Mouse (Mus musculus) embryonic facial prominence, embryonic 13.5 days (tissue): Measurements from ENCODE around the gene D930020B18Rik. TPM values are rescaled to one million over a fixed set of nuclear protein-coding genes. Genes with fewer than 3 reads are reported as not detected.

Source experiments
- ATAC-seq: fragments of 200-750 bp; cut with Nextera tagmentation; 2 replicates; pipeline ENCODE4 v1.8.0; 2017; ENCODE audit warnings: low read depth; ENCODE audit not compliant: insufficient number of reproducible peaks, insufficient read depth, low FRiP score, low TSS enrichment
- H3K27ac ChIP-seq: fragments of 300-500 bp; sonication (generic); 2 replicates; pipeline ENCODE4 v1.5.1; 2015; ENCODE audit warnings: moderate library complexity, mild to moderate bottlenecking, inconsistent platforms
- H3K27me3 ChIP-seq: fragments of 300-500 bp; sonication (generic); 2 replicates; pipeline ENCODE4 v1.6.1; 2015; ENCODE audit warnings: mild to moderate bottlenecking, inconsistent platforms
- H3K36me3 ChIP-seq: fragments of 300-500 bp; sonication (generic); 2 replicates; pipeline ENCODE4 v1.6.1; 2015; ENCODE audit warnings: mild to moderate bottlenecking, inconsistent platforms
- H3K4me1 ChIP-seq: fragments of 300-500 bp; sonication (generic); 2 replicates; pipeline ENCODE4 v1.6.1; 2015; ENCODE audit warnings: inconsistent platforms
- H3K4me2 ChIP-seq: fragments of 300-500 bp; sonication (generic); 2 replicates; pipeline ENCODE4 v1.6.1; 2015; ENCODE audit warnings: moderate library complexity, mild to moderate bottlenecking, inconsistent platforms
- H3K4me3 ChIP-seq: fragments of 300-500 bp; sonication (generic); 2 replicates; pipeline ENCODE4 v1.5.1; 2015; ENCODE audit warnings: mild to moderate bottlenecking, inconsistent platforms
- H3K9ac ChIP-seq: fragments of 300-500 bp; sonication (generic); 2 replicates; pipeline ENCODE4 v1.6.1; 2015; ENCODE audit warnings: mild to moderate bottlenecking, inconsistent platforms
- H3K9me3 ChIP-seq: fragments of 300-500 bp; sonication (generic); 2 replicates; pipeline ENCODE4 v1.6.1; 2016; ENCODE audit warnings: inconsistent platforms
- WGBS: fragments of 180-500 bp; shearing (Covaris S2); methylation state at CpG from one replicate; pipeline ENCODE4 v1.1.7; 2015; ENCODE audit warnings: mixed read lengths; 5-methylcytosine and 5-hydroxymethylcytosine counted together
- polyA plus RNA-seq: library from polyadenylated mRNA; unstranded; fragments of >200 nt; fragmentation: Nextera tagmentation; extraction: Ambion mirVana; gene quantifications from 2 replicates; pipeline ENCODE4 v1.2.1, GENCODE M21; 2015

D930020B18Rik gene
- 0.76 and 2.4 TPM in 2 replicates for polyA plus RNA-seq

DNA sequence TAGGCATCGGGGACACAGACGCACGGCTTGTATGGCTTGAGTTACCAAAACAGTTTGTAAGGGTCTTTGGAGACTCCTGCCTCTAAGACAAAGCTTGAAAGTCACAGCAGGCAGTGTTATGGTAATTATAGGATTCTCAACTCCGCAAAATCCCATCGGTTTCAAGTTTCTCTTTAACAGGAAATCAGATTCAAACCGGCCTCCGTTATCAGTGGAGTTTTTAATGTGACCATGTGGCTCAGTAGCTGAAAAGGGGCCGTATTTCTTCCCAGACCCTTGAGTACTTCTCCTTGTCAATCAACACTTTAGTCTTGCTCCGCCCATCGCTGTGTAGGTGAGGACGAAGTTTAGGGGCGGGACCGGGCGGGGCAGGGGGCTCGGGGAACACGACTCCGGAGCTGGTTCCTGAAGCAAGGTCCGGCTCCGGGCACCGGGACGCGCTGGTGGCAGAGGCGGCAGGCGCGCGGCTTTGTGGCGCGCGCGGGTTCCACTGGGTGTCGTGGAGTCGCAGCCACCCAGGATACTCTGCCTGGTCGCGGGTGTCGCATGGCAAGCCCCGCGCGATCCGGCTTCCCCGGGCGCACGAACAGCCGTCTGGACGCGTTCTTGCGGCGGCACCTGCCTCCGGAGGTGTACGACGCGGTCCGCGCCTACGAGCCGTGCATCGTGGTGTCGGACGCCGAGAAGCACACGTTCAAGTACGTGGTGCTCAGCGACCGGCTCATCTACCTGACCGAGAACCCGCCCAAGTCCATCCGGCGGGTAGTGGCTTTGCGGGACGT is at the start of gene D930020B18Rik:
Gene D930020B18Rik (plus strand): TSS at position 317 of the 782 bp plus-strand sequence.
- H3K9ac ChIP-seq: peak within 1 kb of the TSS; percentile 72
- WGBS: under 1% methylated on average over 69 of the region's 69 CpGs
- no peak; the same call in 1 of the 2 replicates for ATAC-seq

DNA sequence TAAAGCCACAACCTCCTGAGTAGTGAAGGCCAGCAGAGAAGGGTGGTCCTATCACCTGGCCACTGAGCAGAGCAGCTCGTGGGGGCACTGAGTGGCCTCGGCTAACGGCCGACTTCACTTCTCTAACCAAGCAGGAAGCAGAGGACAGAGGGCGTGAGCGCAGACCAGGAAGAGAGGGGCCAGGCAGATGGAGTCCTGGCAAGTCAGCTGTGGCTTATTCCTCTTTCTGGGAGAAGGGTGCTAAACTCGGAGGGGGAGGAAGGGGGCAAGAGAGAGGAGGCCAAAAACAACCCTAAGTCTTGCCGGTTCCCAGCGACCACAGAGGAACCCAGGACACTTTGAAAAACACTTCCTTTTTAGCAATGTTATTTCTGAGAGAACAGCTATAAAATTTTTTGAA is 44.8 kb upstream of the D930020B18Rik start:
- no peak for ATAC-seq
- Histone ChIP-seq H3K27me3 (no peaks in the 10 kb centered on the region), H3K4me1 (no peaks in the 10 kb centered on the region), H3K9me3 (0 out of 2 replicates have a peak, but pooled peaks cover 2% of the 10 kb centered on the region), H3K4me3 (no peak overlapping the region), H3K4me2 (no peak overlapping the region), H3K27ac (no peak overlapping the region), H3K9ac (no peak overlapping the region), H3K36me3 (peaks cover 95% of the 10 kb centered on the region)
- WGBS: 90% methylated on average over 9 of the region's 9 CpGs

More for the DNA sequence above, at the start of gene D930020B18Rik:
- Histone ChIP-seq H3K4me1 (peaks cover 18% of the 10 kb centered on the region), H3K4me2 (peak within 1 kb of the TSS; percentile 98), H3K27me3 (peaks cover 32% of the 10 kb centered on the region), H3K27ac (peak within 1 kb of the TSS; percentile 7; the same call in 1 of the 2 replicates), H3K36me3 (no peaks in the 10 kb centered on the region), H3K9me3 (no peaks in the 10 kb centered on the region), H3K4me3 (peak within 1 kb of the TSS; percentile 59)

DNA sequence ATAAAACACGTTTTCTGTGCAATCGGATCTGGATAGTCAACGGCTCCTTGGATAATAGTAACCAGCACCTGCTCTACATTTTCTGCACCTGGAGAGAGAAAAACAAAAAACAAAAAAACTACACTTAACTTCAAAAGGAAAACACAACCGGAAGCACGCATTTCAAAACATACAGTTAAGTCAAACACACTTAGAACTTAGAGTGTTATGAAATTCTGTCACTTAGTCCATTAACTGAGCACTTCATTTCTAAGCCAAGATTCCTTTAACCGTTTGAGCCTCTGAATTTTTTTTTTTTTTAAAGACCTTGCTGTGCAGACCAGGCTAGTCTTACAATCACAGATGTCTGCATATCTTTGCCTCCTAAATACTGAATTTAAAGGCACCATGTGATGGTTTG is 40.1 kb upstream of the D930020B18Rik start:
- Histone ChIP-seq H3K27ac (no peak overlapping the region), H3K27me3 (no peaks in the 10 kb centered on the region), H3K4me3 (no peak overlapping the region), H3K4me1 (no peaks in the 10 kb centered on the region), H3K9ac (no peak overlapping the region), H3K36me3 (peaks cover 100% of the 10 kb centered on the region), H3K9me3 (no peaks in the 10 kb centered on the region), H3K4me2 (no peak overlapping the region)
- ATAC-seq: no peak
- WGBS: 78% methylated on average over 6 of the region's 6 CpGs

DNA sequence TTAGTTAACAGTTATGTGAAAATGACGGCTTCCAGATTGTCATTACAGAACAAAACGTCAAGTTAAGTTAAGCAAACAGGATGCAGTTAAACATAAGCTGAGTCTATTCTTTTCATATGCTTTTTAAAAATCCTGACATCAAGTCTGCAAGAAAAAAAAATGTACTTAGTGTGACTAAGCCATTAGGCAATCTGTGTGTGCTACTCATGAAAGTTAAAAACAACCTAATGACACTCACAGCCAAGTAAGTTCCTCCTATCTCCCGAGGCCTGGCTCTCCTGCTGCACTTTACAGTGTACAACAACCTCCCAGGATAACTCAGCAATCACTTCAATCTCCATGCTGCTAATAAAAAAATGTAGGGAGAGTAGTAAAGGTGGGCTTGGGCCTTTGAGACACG is 37.8 kb upstream of the D930020B18Rik start:
- Histone ChIP-seq H3K4me2 (no peak overlapping the region), H3K27ac (no peak overlapping the region), H3K27me3 (no peaks in the 10 kb centered on the region), H3K4me3 (no peak overlapping the region), H3K9me3 (no peaks in the 10 kb centered on the region), H3K4me1 (no peaks in the 10 kb centered on the region), H3K9ac (no peak overlapping the region), H3K36me3 (peaks cover 100% of the 10 kb centered on the region)
- ATAC-seq: no peak
- WGBS: 91% methylated on average over 4 of the region's 4 CpGs

DNA sequence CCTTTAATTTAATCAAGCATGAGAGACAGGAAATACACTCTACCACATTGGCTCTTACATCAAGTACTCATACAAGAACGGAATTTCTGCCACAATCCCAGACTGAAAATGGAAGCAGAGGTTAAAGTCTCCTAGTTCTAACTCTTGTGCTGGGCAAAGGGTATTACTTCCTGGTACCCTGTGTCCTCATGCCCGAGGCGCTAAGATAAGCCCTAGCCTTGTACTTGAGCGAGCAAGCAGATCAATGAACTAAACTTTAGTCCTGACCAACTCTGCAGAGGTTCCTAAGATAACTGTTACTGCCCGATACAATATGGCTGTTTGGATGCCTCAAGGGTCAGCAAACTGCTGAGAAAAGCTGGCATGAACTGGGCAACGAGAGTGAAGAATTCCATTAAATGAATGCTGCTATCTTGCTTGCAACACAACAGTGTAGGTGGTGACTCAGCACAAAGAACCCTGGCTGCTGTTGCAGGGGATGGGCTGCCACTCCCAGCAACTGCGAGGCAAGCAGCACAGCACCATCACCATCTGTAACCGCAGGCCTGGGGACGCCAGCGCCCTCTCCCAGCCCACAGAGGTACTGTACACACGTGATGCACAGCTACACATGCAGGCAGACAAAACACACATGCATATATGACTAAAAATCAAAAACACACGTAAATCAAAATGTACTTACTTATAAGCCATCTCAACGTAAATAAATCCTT is 36.6 kb upstream of the D930020B18Rik start:
- Histone ChIP-seq H3K9ac (no peak overlapping the region), H3K4me2 (no peak overlapping the region), H3K27me3 (no peaks in the 10 kb centered on the region), H3K4me1 (no peaks in the 10 kb centered on the region), H3K4me3 (no peak overlapping the region), H3K9me3 (no peaks in the 10 kb centered on the region), H3K27ac (no peak overlapping the region), H3K36me3 (peaks cover 97% of the 10 kb centered on the region)
- 96% methylated on average over 13 of the region's 13 CpGs for WGBS
- ATAC-seq: no peak

DNA sequence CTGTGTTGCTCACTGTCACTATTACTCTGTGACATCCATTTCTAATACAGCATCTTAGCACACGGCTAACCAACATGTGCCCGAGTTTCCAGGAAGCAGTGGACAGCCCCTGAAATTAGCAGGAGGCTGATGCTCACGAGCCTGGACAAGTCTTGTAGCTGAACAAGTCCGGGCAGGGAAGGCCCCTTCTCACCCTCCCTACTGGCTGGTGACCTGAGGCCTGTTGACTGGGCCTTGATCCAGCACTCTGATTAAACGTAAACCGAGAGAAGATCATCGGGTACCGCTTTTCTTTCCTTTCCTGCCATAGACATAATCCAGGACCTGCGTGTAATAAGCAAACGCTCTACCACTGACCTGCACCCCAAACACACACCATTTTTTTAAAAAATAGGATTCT is 33.2 kb upstream of the D930020B18Rik start:
- no peaks in the 10 kb centered on the region for H3K27me3 ChIP-seq
- 87% methylated on average over 10 of the region's 10 CpGs for WGBS
- H3K4me2 ChIP-seq: no peak overlapping the region
- no peaks in the 10 kb centered on the region for H3K9me3 ChIP-seq
- H3K4me1 ChIP-seq: no peaks in the 10 kb centered on the region
- H3K4me3 ChIP-seq: no peak overlapping the region
- no peak for ATAC-seq
- peaks cover 93% of the 10 kb centered on the region for H3K36me3 ChIP-seq
- no peak overlapping the region for H3K27ac ChIP-seq
- no peak overlapping the region for H3K9ac ChIP-seq

DNA sequence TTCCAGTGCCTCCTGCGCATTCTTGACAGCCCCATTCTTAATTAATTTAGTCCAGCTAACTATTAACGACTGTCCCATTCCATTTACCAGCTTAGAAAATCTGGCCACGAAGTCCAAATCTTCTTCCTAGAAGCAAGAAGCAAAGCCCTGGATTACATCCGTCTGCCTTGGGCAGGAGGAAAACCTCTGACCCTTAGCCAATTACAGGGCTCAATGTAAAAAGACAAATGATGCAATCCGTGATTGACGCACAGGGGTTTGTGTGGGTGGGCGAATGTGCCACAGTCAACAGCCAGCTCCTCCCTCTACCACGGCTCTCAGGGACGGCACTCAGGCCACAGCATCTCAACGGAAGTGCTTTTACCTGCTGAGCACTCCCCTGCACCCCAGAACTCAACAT is 29.8 kb upstream of the D930020B18Rik start:
- Histone ChIP-seq H3K9me3 (no peaks in the 10 kb centered on the region), H3K4me1 (no peaks in the 10 kb centered on the region), H3K36me3 (peaks cover 91% of the 10 kb centered on the region), H3K4me3 (no peak overlapping the region), H3K27me3 (no peaks in the 10 kb centered on the region), H3K4me2 (no peak overlapping the region), H3K9ac (no peak overlapping the region), H3K27ac (no peak overlapping the region)
- no peak for ATAC-seq
- 78% methylated on average over 10 of the region's 10 CpGs for WGBS

DNA sequence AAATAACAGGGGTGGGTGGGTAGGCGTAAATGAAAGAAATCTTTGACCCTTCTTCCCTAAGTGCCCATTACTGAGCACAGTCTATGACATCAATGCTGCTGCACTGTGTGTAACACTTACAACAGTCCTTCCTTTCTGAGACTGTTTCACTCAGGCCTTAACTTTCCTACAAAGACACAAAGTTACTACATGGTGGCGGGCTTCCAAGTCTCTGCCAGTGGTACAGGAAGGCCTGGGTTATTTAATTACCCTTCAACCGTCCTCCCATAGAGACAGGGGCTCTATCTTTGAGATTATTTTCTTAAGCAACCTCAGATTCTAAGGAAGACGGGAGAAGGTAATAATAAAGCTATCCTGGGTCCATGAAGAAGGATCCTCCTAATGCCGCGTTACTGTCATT is 28.9 kb upstream of the D930020B18Rik start:
- WGBS: 89% methylated on average over 6 of the region's 6 CpGs
- peaks cover 91% of the 10 kb centered on the region for H3K36me3 ChIP-seq

DNA sequence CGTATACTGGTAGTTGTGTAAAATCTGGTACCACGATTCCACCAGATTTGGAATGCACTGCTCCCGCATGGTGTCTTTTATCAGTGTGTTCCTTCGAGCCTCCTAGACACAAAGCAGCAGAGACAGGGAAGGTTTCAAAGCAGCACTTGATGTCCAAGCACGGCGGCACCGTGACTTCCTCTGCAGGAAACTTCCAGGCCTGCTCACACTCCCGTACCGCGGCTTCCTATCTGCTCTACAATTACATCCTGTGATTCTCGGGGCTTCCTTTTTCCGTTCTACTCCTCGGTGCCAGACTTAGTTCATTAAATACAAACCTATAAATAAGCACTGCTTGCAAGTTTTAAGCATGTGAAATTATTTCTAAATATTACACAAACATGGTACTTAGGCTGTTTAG is 27.8 kb upstream of the D930020B18Rik start:
- H3K36me3 ChIP-seq: peaks cover 90% of the 10 kb centered on the region
- H3K27ac ChIP-seq: no peak overlapping the region
- no peak overlapping the region for H3K4me2 ChIP-seq
- no peaks in the 10 kb centered on the region for H3K9me3 ChIP-seq
- WGBS: 86% methylated on average over 13 of the region's 13 CpGs
- no peaks in the 10 kb centered on the region for H3K27me3 ChIP-seq
- H3K4me3 ChIP-seq: no peak overlapping the region
- ATAC-seq: no peak
- H3K9ac ChIP-seq: no peak overlapping the region
- H3K4me1 ChIP-seq: no peaks in the 10 kb centered on the region

More for the DNA sequence above, 28.9 kb upstream of the D930020B18Rik start:
- H3K9ac ChIP-seq: no peak overlapping the region
- no peaks in the 10 kb centered on the region for H3K9me3 ChIP-seq
- no peaks in the 10 kb centered on the region for H3K4me1 ChIP-seq
- ATAC-seq: no peak
- H3K27ac ChIP-seq: no peak overlapping the region
- no peak overlapping the region for H3K4me3 ChIP-seq
- no peak overlapping the region for H3K4me2 ChIP-seq
- H3K27me3 ChIP-seq: no peaks in the 10 kb centered on the region

DNA sequence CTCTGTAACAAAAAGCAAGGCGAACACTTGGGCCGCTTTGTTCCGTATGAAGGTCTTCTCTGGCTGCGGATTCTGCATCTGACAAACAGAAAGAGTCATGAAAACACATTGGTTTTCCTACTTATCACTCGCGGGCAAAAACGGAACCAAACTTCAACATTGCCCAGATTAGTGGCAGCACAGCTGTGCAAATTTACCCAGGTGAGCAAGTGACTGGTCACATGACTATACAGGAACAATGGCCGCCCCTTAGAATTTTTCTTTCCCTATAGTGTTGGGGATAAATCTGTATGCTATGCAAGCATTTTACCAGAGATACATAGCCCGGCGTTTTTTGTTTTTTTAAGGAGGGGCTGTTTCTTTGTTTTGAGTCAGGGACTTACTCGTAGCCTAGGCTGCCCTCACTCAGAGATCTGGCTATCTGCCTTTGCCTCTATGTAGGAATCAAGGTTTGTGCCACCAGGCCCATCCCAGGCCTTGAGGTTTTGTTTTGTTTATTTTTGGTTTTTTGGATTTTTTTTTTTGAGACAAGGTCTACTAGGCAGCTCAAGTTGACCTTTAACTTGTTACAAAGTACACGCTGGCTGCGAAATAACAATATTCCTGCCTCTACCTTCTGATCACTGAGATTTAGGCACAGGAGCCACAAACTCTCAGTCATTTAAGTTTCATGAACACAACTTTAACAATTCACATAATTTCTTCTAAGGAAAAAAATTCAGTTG is 26.1 kb upstream of the D930020B18Rik start:
- WGBS: 95% methylated on average over 13 of the region's 13 CpGs
- H3K4me3 ChIP-seq: no peak overlapping the region
- no peaks in the 10 kb centered on the region for H3K4me1 ChIP-seq
- no peak overlapping the region for H3K27ac ChIP-seq
- no peak overlapping the region for H3K9ac ChIP-seq
- no peaks in the 10 kb centered on the region for H3K27me3 ChIP-seq
- peaks cover 91% of the 10 kb centered on the region for H3K36me3 ChIP-seq
- H3K9me3 ChIP-seq: no peaks in the 10 kb centered on the region
- ATAC-seq: no peak
- H3K4me2 ChIP-seq: no peak overlapping the region

DNA sequence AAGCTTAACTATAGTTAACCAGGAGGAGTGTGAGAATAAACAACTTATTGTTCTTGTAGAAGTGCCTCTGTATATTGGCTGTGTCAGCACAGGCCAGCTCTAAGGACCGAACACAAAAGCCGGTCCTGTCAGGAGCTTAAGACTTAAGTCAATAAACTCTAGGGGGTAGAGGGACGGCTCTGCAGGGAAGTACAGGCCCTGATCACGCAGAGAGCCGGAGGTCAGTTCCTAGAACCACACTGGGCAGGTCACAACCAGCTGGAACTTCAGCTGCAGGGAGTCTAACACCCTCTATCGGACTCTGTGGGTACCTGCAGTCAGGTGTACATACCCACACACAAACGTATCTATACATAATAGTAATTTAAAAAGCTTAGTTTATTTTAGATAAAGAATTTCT is 25.5 kb upstream of the D930020B18Rik start:
- no peak for ATAC-seq
- no peaks in the 10 kb centered on the region for H3K27me3 ChIP-seq
- no peak overlapping the region for H3K27ac ChIP-seq
- 59% methylated on average over 7 of the region's 7 CpGs for WGBS
- H3K4me3 ChIP-seq: no peak overlapping the region
- H3K36me3 ChIP-seq: peaks cover 91% of the 10 kb centered on the region
- H3K4me1 ChIP-seq: no peaks in the 10 kb centered on the region
- H3K4me2 ChIP-seq: no peak overlapping the region
- no peaks in the 10 kb centered on the region for H3K9me3 ChIP-seq
- H3K9ac ChIP-seq: no peak overlapping the region
